Mouse (Mus musculus): ENCODE measurements around the gene Ache.
"Not testable (repeated sequence)": the region's sequence is repeated elsewhere in the genome, so short reads cannot be mapped to it uniquely, and the experiment has no call there.

Ache gene

DNA sequence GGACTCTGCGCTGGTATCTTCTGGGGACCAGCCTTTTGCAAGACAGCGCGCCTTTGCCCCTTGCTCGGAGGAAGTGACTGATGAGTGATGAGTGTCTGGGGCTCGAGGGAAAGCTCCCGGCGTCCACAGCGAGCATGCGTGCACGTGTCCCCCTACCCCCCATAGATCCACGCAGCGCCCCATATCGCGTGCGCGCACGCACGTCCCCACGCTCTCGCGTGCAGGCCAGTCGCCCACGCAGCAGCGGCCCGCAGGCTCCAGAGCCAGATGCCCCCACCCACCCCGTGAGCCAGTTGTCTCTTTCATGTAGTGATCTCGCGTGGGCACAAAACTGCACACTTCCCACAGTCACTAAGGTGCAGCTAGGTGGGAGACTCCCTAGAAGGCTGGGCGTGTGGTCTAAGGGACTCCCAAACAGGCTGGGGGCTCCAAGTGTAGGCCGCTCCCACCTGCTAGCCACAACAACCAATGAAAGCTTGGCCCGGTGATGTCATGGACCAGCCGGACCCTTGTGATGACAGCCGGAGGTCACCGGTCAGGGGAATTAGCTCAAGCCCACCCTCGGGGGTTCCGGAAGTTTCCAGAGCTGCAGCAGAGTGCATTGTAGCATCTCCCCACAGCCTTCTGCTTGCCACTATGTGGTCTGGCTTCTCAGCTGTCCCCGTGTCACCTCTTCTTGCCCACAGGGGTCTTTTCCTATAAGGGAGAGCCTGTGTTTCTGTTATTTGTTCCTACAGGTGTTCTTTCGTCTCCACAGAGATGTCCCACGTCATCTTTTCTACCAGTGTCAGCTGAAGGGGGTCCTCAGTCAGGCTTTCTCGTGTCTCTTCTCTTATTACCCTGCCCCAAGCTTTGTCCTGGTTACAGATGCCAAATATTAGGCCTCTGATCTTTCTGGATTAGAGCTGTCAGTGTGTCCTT is at the start of gene Ache:
TSS of gene Ache (plus strand) at position 488 of the 921 bp plus-strand sequence.
- DNase-seq = peak; percentile 81

DNA sequence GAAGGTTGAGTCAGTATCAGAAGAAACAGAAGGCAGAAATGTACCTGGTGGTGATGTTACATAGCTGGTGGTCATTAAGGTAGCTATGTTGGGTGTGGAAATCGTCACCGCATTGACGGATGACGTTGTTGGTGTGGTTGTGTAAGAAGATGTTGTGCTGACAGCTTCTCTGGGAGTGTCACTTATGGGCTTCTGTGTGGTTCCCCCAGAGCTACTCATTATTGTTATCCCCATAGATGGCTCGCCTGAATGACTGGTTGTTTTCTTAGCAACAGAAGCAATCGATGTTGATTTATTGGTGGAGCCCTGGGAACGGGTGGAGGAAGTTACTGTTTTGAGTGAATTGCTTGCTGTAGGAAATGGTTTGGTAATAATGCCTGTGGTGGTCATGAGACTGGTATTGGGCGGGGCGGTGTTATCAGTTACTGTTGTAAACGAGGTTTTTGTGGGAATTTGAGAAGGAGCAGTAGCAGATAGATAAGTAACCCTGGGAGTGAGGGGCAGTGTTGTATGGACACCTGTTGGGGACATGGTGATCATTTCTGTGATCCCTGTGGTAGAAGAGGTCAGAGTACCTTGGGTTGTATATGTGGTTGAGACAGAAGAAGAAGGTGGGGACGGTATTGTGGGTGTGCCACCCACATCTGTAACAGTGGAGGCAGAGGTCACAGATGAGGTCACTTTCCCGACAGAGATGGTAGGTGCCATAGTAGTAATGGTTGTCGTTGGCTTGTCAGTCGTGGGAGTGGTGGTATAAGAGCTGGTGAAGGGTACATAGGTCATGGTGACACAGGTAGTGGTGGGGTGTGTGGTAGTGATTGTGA is 23.2 kb upstream of the Ache start:
- no peak for DNase-seq

DNA sequence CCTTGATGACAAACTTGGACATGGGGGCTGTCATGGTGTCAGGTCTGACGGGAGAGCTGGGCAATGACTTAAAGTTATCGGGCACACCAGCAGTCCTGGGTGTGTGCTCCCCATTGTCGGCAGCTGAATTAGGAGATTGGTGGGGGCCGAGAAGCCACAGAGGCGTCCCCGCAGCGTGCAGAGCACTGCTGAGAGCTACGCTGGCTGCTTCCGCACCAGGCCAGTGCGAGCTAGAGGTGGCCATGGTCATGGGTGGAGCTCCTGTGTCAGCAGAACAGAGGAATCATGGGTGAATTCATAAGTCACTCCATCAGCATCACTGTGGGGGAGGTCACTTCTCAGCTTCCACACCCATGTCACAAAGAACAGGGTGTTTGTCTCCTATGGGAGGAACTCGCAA is 22.5 kb upstream of the Ache start:
- no peak for DNase-seq

GRCm38 (mm10) chr5:137268131-137268910 is 19.0 kb upstream of the Ache start:
- no peak for DNase-seq

GRCm38 (mm10) chr5:137277360-137278342 is 9.7 kb upstream of the Ache start:
- no peak for DNase-seq

DNA sequence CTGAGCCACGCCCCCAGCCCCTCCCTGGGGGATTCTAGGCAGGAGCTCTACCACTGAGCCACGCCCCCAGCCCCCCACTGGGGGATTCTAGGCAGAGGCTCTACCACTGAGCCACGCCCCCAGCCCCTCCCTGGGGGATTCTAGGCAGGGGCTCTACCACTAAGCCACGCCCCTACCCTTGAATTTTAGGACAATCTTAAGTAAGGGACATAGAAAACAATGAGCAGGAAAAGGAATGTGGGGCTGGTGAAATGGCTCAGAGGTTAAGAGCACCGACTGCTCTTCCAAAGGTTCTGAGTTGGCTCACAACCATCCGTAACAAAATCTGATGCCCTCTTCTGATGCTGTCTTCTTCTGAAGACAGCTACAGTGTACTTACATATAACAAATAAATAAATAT is 2.9 kb upstream of the Ache start:
- not testable (repeated sequence) for DNase-seq

GRCm38 (mm10) chr5:137285045-137285444 is 2.3 kb upstream of the Ache start:
- no peak for DNase-seq

- no peak for DNase-seq
These were observed 1.3 kb upstream of the Ache start for GRCm38 (mm10) chr5:137285986-137286385.

DNA sequence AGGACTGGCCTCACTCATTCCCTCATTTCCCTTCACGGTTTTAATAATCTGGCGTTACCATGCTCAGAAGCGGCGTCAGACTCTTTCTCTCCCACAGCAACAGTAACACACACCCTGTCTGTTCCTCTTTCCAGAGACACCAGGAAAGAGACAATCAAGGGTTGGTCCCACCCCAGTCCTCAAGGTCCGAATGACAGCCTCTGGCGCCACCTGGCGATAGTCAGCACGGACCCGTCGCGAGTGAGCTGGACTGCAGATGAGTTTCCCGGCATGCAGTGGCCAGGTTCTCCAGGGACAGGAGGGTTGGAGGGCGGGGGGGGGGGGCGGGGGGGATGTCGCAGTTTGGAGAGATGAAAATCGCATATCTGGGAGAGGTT is 676 bp upstream of the Ache start:
- peak; percentile 92 for DNase-seq

- DNase-seq = peak; percentile 65
These were observed 829 bp downstream of the Ache start for GRCm38 (mm10) chr5:137287953-137288743.

GRCm38 (mm10) chr5:137288999-137289470 is 1.7 kb downstream of the Ache start:
- DNase-seq = peak; percentile 60

DNA sequence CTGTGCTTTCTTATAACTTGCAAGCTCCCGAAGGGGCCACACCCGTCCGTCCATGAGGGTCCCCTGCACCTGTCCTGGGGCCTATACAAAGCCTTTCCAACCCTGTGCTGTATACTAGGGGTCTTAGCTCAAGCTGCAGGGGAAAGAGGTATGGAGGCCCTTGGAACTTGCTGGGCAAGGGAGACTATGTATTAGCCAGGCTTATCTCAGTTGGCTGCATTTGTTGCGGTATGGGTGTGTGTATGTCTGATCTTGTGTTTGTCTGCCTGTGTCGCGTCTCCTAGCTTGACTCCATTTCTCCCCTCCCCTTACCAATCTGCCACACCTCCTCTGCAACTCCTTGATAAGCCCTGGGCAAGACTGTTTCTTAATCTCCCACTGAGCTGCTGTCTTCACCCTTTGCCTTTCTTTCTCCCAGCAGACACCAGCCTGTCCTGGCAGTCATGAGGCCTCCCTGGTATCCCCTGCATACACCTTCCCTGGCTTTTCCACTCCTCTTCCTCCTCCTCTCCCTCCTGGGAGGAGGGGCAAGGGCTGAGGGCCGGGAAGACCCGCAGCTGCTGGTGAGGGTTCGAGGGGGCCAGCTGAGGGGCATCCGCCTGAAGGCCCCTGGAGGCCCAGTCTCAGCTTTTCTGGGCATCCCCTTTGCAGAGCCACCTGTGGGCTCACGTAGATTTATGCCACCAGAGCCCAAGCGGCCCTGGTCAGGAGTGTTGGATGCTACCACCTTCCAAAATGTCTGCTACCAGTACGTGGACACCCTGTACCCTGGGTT is 2.5 kb downstream of the Ache start:
- DNase-seq = no peak

DNA sequence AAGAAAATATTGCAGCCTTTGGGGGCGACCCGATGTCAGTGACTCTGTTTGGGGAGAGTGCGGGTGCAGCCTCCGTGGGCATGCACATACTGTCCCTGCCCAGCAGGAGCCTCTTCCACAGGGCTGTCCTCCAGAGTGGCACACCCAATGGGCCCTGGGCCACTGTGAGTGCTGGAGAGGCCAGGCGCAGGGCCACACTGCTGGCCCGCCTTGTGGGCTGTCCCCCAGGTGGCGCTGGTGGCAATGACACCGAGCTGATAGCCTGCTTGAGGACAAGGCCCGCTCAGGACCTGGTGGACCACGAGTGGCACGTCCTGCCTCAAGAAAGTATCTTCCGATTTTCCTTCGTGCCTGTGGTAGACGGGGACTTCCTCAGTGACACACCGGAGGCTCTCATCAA is 3.4 kb downstream of the Ache start:
- DNase-seq = no peak

- no peak for DNase-seq
These were observed 4.1 kb downstream of the Ache start for GRCm38 (mm10) chr5:137291381-137291926.

- peak; percentile 84 for DNase-seq
These were observed 6.0 kb downstream of the Ache start for GRCm38 (mm10) chr5:137293282-137293681.

- DNase-seq = peak; percentile 98
These were observed 6.8 kb downstream of the Ache start, which contains the start of gene Ufsp1 for GRCm38 (mm10) chr5:137293839-137294743. Gene Ufsp1, plus strand, starts transcription at chr5:137294629.

- no peak for DNase-seq
These were observed 7.4 kb downstream of the Ache start for GRCm38 (mm10) chr5:137294744-137295093.

DNA sequence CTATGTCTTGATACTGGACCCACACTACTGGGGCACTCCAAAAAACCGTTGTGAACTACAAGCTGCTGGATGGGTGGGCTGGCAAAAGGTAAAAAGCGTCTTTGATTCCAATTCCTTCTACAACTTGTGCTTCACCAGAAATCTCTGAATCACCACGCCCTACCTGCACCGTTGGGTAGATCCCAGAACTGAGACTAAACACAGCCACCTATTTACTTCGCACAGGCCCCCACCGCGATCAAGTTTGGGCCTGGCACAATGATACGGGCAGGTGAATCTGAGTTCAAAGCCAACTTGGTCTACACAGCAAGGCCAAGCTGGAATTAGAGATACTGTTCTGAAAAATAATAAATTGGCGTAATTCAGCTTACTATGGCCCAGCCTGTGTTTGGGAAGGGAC is 8.0 kb downstream of the Ache start:
- no peak for DNase-seq

All from right cerebral cortex, adult 18-20 months (tissue).